Mouse (Mus musculus): Measurements from ENCODE around the gene Gcnt4.

- TF ChIP-seq CTCF (IDR thresholded peaks at IDR 0.05; ENCODE audit: borderline replicate concordance, insufficient read depth, low read depth, low read length) (no peak), POLR2A (IDR thresholded peaks at IDR 0.05; ENCODE audit: borderline replicate concordance, insufficient read depth, low read length) (no peak)
Measured at GRCm38 (mm10) chr13:96985599-96986275, 61.2 kb downstream of the Gcnt4 start.

Data from cerebellum, adult 2 months (tissue).